Mouse (Mus musculus) midbrain, postnatal 0 days (tissue): Measurements from ENCODE around the gene Syt16. TPM values are rescaled to one million over a fixed set of nuclear protein-coding genes. Genes with fewer than 3 reads are reported as not detected.

ENCODE experiments used
- ATAC-seq: fragments of 200-750 bp; cut with Nextera tagmentation; 2 replicates; pipeline ENCODE4 v1.8.0; 2017; ENCODE audit warnings: moderate number of reproducible peaks, mild to moderate bottlenecking, moderate TSS enrichment, moderate library complexity; ENCODE audit not compliant: low FRiP score
- DNase-seq: peaks from one replicate; pipeline ENCODE4 v3.0.0-alpha.2; 2015; ENCODE audit warnings: low spot score
- H3K27ac ChIP-seq: fragments of 300-500 bp; sonication (generic); 2 replicates; pipeline ENCODE4 v1.5.1; 2014; ENCODE audit warnings: low read depth, mild to moderate bottlenecking, low read length, mixed read lengths
- H3K27me3 ChIP-seq: fragments of 300-500 bp; sonication (generic); 2 replicates; pipeline ENCODE4 v1.6.1; 2014; ENCODE audit warnings: low read length, control low read depth, mixed read lengths; ENCODE audit not compliant: insufficient read depth
- H3K36me3 ChIP-seq: fragments of 300-500 bp; sonication (generic); 2 replicates; pipeline ENCODE4 v1.6.1; 2014; ENCODE audit warnings: low read length, control low read depth, mixed read lengths; ENCODE audit not compliant: insufficient read depth
- H3K4me1 ChIP-seq: fragments of 300-500 bp; sonication (generic); 2 replicates; pipeline ENCODE4 v1.6.1; 2014; ENCODE audit warnings: mild to moderate bottlenecking, control low read depth, antibody characterized with exemption, low read length, mixed read lengths; ENCODE audit not compliant: insufficient read depth
- H3K4me2 ChIP-seq: fragments of 300-500 bp; sonication (generic); 2 replicates; pipeline ENCODE4 v1.6.1; 2014; ENCODE audit warnings: low read depth, mild to moderate bottlenecking, low read length, mixed read lengths; ENCODE audit not compliant: poor library complexity, severe bottlenecking
- H3K4me3 ChIP-seq: fragments of 300-500 bp; sonication (generic); 2 replicates; pipeline ENCODE4 v1.5.1; 2014; ENCODE audit warnings: low read depth, mild to moderate bottlenecking, low read length, moderate library complexity
- H3K9ac ChIP-seq: fragments of 300-500 bp; sonication (generic); replicated peaks from 2 replicates; pipeline ENCODE4 v1.6.1; 2014; ENCODE audit warnings: mild to moderate bottlenecking, low read length, moderate library complexity, mixed read lengths; ENCODE audit not compliant: poor library complexity, severe bottlenecking
- H3K9me3 ChIP-seq: fragments of 300-500 bp; sonication (generic); 2 replicates; pipeline ENCODE4 v1.6.1; 2016; ENCODE audit warnings: low read length, control low read depth
- CTCF ChIP-seq: IDR thresholded peaks from 2 replicates; pipeline ENCODE4 v1.5.1; 2016; ENCODE audit warnings: antibody characterized with exemption, mild to moderate bottlenecking
- WGBS: fragments of 180-500 bp; shearing (Covaris S2); extraction: QIAGEN DNeasy Blood & Tissue Kit; methylation state at CpG from one replicate; pipeline ENCODE4 v1.1.7; 2014; 5-methylcytosine and 5-hydroxymethylcytosine counted together
- polyA plus RNA-seq: library from polyadenylated mRNA; unstranded; fragments of >200 nt; fragmentation: Nextera tagmentation; extraction: Ambion mirVana; gene quantifications from 2 replicates; pipeline ENCODE4 v1.2.1, GENCODE M21; 2015
- total RNA-seq: library from RNA; depleted of rRNA; stranded (reverse); fragments of >200 nt; gene quantifications from 2 replicates; pipeline ENCODE4 v1.2.3, GENCODE M21; 2014

Gene Syt16
- total and polyA plus RNA-seq, 2 experiments from 2014 or later = 77.3 to 95.2 TPM

- no peak for TF ChIP-seq CTCF
- ATAC-seq = no peak
- no peaks in the 10 kb centered on the region for H3K27me3 ChIP-seq
- H3K4me3 ChIP-seq = no peak overlapping the region
- H3K4me1 ChIP-seq = no peaks in the 10 kb centered on the region
- H3K27ac ChIP-seq = no peak overlapping the region
- H3K9me3 ChIP-seq = no peaks in the 10 kb centered on the region
- H3K36me3 ChIP-seq = no peaks in the 10 kb centered on the region
- H3K4me2 ChIP-seq = no peak overlapping the region
- H3K9ac ChIP-seq = no peak overlapping the region
- WGBS = 49% methylated on average over 6 of the region's 6 CpGs
- peak; percentile 48 for DNase-seq
Observed at GRCm38 (mm10) chr12:74116825-74117224, 119.4 kb downstream of the Syt16 start.

DNA sequence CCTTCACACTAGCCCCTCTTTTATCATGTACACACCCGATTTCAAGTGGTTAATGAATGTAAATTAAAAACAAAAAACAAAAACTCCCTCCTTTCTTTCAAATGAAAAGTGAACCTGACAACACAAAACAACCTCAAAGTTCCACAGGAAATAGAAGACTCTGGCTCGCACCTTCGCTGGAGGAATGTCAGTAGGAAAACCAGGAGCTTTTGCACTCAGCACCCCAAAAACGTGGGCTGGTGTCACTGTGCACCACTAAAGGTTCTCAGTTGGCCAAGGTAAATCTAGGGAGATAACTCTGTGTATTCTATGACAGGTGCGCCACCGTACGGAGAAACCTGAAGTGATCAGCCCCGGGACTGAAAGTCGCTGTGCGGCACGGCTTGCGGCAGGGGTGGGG is 128.3 kb downstream of the Syt16 start:
- no peak for TF ChIP-seq CTCF
- DNase-seq (no peak), ATAC-seq (no peak)
- Histone ChIP-seq H3K4me2 (no peak overlapping the region), H3K9me3 (peaks cover 4% of the 10 kb centered on the region; the same call in 1 of the 2 replicates), H3K4me3 (no peak overlapping the region), H3K4me1 (no peaks in the 10 kb centered on the region), H3K27ac (no peak overlapping the region), H3K36me3 (no peaks in the 10 kb centered on the region), H3K9ac (no peak overlapping the region), H3K27me3 (no peaks in the 10 kb centered on the region)
- WGBS = 85% methylated on average over 12 of the region's 12 CpGs

DNA sequence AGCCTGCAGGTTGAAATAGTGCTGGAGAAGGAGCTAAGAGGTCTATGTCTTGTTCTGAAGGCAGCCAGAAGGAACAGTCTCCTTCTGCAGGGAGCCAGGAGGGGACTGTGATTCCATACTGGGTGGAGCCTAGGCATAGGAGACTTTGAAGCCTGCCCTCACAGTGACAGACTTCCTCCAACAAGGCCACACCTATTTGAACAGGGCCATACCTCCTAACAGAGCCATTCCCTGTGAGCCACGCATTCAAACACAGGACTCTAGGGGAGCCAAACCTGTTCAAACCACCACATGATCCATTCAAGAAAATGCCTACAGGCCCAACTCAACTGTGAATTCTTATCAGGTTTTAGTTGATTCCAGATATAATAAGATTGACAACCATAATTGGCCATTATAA is 130.8 kb downstream of the Syt16 start:
- no peak for TF ChIP-seq CTCF
- no peak for DNase-seq
- H3K9me3 ChIP-seq = peaks cover 4% of the 10 kb centered on the region; the same call in 1 of the 2 replicates
- no peak overlapping the region for H3K9ac ChIP-seq
- 84% methylated on average over 1 of the region's 1 CpGs for WGBS
- H3K4me3 ChIP-seq = no peak overlapping the region
- H3K27me3 ChIP-seq = no peaks in the 10 kb centered on the region
- no peak overlapping the region for H3K4me2 ChIP-seq
- ATAC-seq = no peak
- no peaks in the 10 kb centered on the region for H3K4me1 ChIP-seq
- no peak overlapping the region for H3K27ac ChIP-seq
- no peaks in the 10 kb centered on the region for H3K36me3 ChIP-seq

DNA sequence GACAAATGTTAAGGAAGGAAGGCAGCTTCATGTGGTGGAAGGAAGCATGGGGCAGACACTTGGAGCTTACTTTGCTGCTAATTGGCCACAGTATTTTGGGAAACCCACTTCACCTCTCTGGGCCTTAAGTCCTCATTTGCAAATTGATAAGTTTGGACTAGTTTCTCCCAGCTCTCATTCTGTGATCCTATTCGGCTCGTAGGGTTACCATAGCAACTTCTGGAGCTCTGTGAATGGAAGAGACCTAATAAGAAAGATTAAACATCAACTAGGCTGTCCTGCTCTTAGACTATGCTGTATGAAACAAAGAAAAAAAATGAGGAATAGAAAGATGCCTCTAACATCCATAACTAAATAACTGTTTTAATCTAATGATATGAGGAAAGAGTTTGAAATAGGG is 134.3 kb downstream of the Syt16 start:
- H3K27ac ChIP-seq = peak overlapping the region; percentile 38
- ATAC-seq = peak; percentile 52; the same call in 1 of the 2 replicates

DNA sequence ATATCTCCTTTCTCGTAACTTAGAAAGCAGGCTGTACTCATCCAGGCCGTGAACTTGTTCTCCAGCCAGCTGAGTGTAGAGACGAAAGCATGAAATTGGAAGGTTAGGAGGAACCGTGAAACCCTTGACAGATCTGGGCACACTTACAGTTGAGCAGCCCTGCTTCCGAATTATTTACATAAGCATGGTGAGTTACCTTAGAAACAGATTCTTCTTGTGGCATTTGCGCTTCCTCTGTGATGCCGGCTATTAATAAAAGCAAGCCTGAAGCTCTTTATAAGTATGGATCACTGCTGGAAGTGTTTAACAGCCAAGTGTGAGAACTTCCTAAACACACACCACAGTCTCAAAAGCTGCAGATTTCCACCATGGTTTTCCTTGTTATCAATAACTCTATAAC is 144.7 kb downstream of the Syt16 start:
- Histone ChIP-seq H3K36me3 (no peaks in the 10 kb centered on the region), H3K27me3 (no peaks in the 10 kb centered on the region), H3K4me2 (no peak overlapping the region), H3K9me3 (no peaks in the 10 kb centered on the region), H3K27ac (no peak overlapping the region), H3K4me3 (no peak overlapping the region), H3K4me1 (no peaks in the 10 kb centered on the region), H3K9ac (no peak overlapping the region)
- ATAC-seq = no peak
- 31% methylated on average over 7 of the region's 7 CpGs for WGBS
- peak; percentile 58 for DNase-seq
- TF ChIP-seq CTCF = no peak

More for the DNA sequence above, 134.3 kb downstream of the Syt16 start:
- 5% methylated on average over 2 of the region's 2 CpGs for WGBS
- no peak overlapping the region for H3K4me2 ChIP-seq
- no peaks in the 10 kb centered on the region for H3K36me3 ChIP-seq
- H3K9ac ChIP-seq = no peak overlapping the region
- DNase-seq = peak; percentile 56
- H3K9me3 ChIP-seq = 0 out of 2 replicates have a peak, but pooled peaks cover 4% of the 10 kb centered on the region
- H3K4me3 ChIP-seq = no peak overlapping the region
- H3K27me3 ChIP-seq = no peaks in the 10 kb centered on the region
- H3K4me1 ChIP-seq = no peaks in the 10 kb centered on the region
- TF ChIP-seq CTCF = no peak

GRCm38 (mm10) chr12:74144385-74144784 is 146.9 kb downstream of the Syt16 start:
- ATAC-seq (no peak), DNase-seq (no peak)
- TF ChIP-seq CTCF = no peak
- Histone ChIP-seq H3K4me1 (no peaks in the 10 kb centered on the region), H3K4me3 (no peak overlapping the region), H3K36me3 (no peaks in the 10 kb centered on the region), H3K4me2 (no peak overlapping the region), H3K9ac (no peak overlapping the region), H3K27ac (no peak overlapping the region), H3K9me3 (no peaks in the 10 kb centered on the region), H3K27me3 (no peaks in the 10 kb centered on the region)
- WGBS = 36% methylated on average over 5 of the region's 5 CpGs
